Mouse (Mus musculus) cerebellum, adult 2 months (tissue): ENCODE results near the gene Olfr960.

Experiments
- CTCF ChIP-seq: fragments of 200-500 bp; IDR thresholded peaks from 2 replicates; pipeline ENCODE4 v1.5.1; 2011; ENCODE audit warnings: low read depth, mild to moderate bottlenecking, control low read depth, low read length, moderate library complexity, borderline replicate concordance; ENCODE audit not compliant: insufficient read depth
- POLR2A ChIP-seq: fragments of 200-500 bp; IDR thresholded peaks from 2 replicates; pipeline ENCODE4 v1.6.1; 2011; ENCODE audit warnings: low read length, control low read depth, borderline replicate concordance; ENCODE audit not compliant: insufficient read depth

GRCm38 (mm10) chr9:39577050-39577449 lies 44.1 kb upstream of the Olfr960 start:
- TF ChIP-seq POLR2A (no peak), CTCF (no peak)
